Mouse (Mus musculus): ENCODE results near the gene Kcnn1. TPM values are rescaled to one million over a fixed set of nuclear protein-coding genes. Genes with fewer than 3 reads are reported as not detected.

Kcnn1 gene
- polyA plus RNA-seq, 1 experiment from 2014 or later: 9.0 TPM

GRCm38 (mm10) chr8:70838654-70839407 is 24.2 kb downstream of the Kcnn1 start:
- peak; percentile 78 for DNase-seq (ENCODE audit: low spot score)

GRCm38 (mm10) chr8:70836666-70837065 is 26.4 kb downstream of the Kcnn1 start:
- 88% methylated on average over 12 of the region's 12 CpGs for WGBS

More at GRCm38 (mm10) chr8:70838654-70839407, 24.2 kb downstream of the Kcnn1 start:
- peak overlapping the region; percentile 87 for H3K4me2 ChIP-seq (ENCODE audit: low read depth, low read length, severe bottlenecking)
- no peaks in the 10 kb centered on the region for H3K27me3 ChIP-seq (ENCODE audit: control insufficient read depth, insufficient read depth, low read length)
- H3K9ac ChIP-seq (ENCODE audit: low read length): peak overlapping the region; percentile 78
- WGBS: 3% methylated on average over 66 of the region's 66 CpGs
- peak overlapping the region; percentile 66 for H3K27ac ChIP-seq (ENCODE audit: low read depth, low read length)
- H3K4me1 ChIP-seq (replicated peaks; ENCODE audit: control insufficient read depth, insufficient read depth, low read length): peaks cover 5% of the 10 kb centered on the region; the same call in 1 of the 2 replicates
- H3K36me3 ChIP-seq (ENCODE audit: control insufficient read depth, insufficient read depth, low read length): no peaks in the 10 kb centered on the region
- H3K9me3 ChIP-seq (ENCODE audit: control insufficient read depth, low read length): no peaks in the 10 kb centered on the region
- ATAC-seq (replicated peaks; ENCODE audit: low FRiP score): peak; percentile 34
- H3K4me3 ChIP-seq (ENCODE audit: low read depth, low read length): peak overlapping the region; percentile 68

DNA sequence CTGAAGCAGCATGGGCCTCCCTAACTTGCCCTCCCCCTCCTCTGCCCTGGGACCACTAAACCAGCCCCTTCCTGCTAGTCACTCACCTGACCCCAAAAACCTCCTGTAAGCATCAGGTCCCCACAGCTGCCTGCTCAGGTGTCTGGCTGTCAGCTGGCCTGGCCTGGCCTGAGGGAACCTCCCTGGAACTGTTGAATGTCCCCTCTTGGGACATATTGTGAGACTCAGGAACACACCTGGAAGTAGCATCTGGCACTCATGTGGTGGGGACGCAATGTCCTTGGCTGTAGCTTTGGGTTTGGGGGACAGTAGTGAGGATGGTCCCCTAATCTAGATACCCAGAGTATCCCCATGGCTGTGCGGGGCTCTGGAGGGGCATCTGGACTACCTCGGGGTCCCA is 29.0 kb downstream of the Kcnn1 start:
- no peak for DNase-seq (ENCODE audit: low spot score)
- no peak overlapping the region for H3K9ac ChIP-seq (ENCODE audit: low read length)
- H3K27ac ChIP-seq (ENCODE audit: low read depth, low read length): no peak overlapping the region
- no peak overlapping the region for H3K4me2 ChIP-seq (ENCODE audit: low read depth, low read length, severe bottlenecking)
- H3K36me3 ChIP-seq (ENCODE audit: control insufficient read depth, insufficient read depth, low read length): no peaks in the 10 kb centered on the region
- ATAC-seq (replicated peaks; ENCODE audit: low FRiP score): no peak
- no peaks in the 10 kb centered on the region for H3K9me3 ChIP-seq (ENCODE audit: control insufficient read depth, low read length)
- no peak overlapping the region for H3K4me3 ChIP-seq (ENCODE audit: low read depth, low read length)
- WGBS: 95% methylated on average over 3 of the region's 3 CpGs
- no peaks in the 10 kb centered on the region for H3K27me3 ChIP-seq (ENCODE audit: control insufficient read depth, insufficient read depth, low read length)
- peaks cover 3% of the 10 kb centered on the region; the same call in 1 of the 2 replicates for H3K4me1 ChIP-seq (replicated peaks; ENCODE audit: control insufficient read depth, insufficient read depth, low read length)

More at GRCm38 (mm10) chr8:70836666-70837065, 26.4 kb downstream of the Kcnn1 start:
- Histone ChIP-seq H3K4me3 (ENCODE audit: low read depth, low read length) (no peak overlapping the region), H3K27ac (ENCODE audit: low read depth, low read length) (no peak overlapping the region), H3K36me3 (ENCODE audit: control insufficient read depth, insufficient read depth, low read length) (no peaks in the 10 kb centered on the region), H3K4me1 (replicated peaks; ENCODE audit: control insufficient read depth, insufficient read depth, low read length) (peaks cover 5% of the 10 kb centered on the region; the same call in 1 of the 2 replicates), H3K9ac (ENCODE audit: low read length) (no peak overlapping the region), H3K9me3 (ENCODE audit: control insufficient read depth, low read length) (no peaks in the 10 kb centered on the region), H3K4me2 (ENCODE audit: low read depth, low read length, severe bottlenecking) (no peak overlapping the region), H3K27me3 (ENCODE audit: control insufficient read depth, insufficient read depth, low read length) (no peaks in the 10 kb centered on the region)
- ATAC-seq (replicated peaks; ENCODE audit: low FRiP score) (no peak), DNase-seq (ENCODE audit: low spot score) (no peak)

GRCm38 (mm10) chr8:70833520-70833919 is 29.5 kb downstream of the Kcnn1 start:
- Histone ChIP-seq H3K27ac (ENCODE audit: low read depth, low read length) (no peak overlapping the region), H3K4me1 (replicated peaks; ENCODE audit: control insufficient read depth, insufficient read depth, low read length) (peaks cover 2% of the 10 kb centered on the region; the same call in 1 of the 2 replicates), H3K4me3 (ENCODE audit: low read depth, low read length) (no peak overlapping the region), H3K36me3 (ENCODE audit: control insufficient read depth, insufficient read depth, low read length) (no peaks in the 10 kb centered on the region), H3K4me2 (ENCODE audit: low read depth, low read length, severe bottlenecking) (no peak overlapping the region), H3K9me3 (ENCODE audit: control insufficient read depth, low read length) (no peaks in the 10 kb centered on the region), H3K27me3 (ENCODE audit: control insufficient read depth, insufficient read depth, low read length) (no peaks in the 10 kb centered on the region), H3K9ac (ENCODE audit: low read length) (no peak overlapping the region)
- 51% methylated on average over 15 of the region's 15 CpGs for WGBS
- ATAC-seq (replicated peaks; ENCODE audit: low FRiP score) (no peak), DNase-seq (ENCODE audit: low spot score) (no peak)

DNA sequence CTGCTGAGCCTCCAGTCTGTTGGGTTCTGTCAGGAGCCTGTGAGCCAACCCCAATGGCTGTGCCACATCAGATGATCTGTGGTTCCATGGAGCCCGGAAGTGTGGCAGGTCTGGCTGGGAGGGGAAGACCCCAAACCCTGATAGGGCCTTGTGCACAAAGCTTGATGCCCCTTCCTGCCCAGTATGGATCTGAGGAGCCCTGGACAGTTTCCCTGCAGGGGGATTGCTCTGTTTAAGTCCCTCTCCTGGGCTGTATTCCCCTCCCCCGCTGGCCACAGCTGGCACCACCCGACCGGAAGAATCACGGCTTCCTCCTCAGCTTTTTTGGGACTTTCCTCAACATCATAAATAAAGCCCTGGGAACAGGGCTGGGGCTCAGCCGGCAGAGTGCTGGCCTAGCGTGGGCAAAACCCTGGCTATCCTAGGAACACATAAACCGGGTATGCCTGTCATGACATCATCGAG is 30.0 kb downstream of the Kcnn1 start:
- H3K27ac ChIP-seq (ENCODE audit: low read depth, low read length): no peak overlapping the region
- no peak for ATAC-seq (replicated peaks; ENCODE audit: low FRiP score)
- no peak overlapping the region for H3K4me3 ChIP-seq (ENCODE audit: low read depth, low read length)
- H3K36me3 ChIP-seq (ENCODE audit: control insufficient read depth, insufficient read depth, low read length): no peaks in the 10 kb centered on the region
- no peak overlapping the region for H3K4me2 ChIP-seq (ENCODE audit: low read depth, low read length, severe bottlenecking)
- no peaks in the 10 kb centered on the region; the same call in 1 of the 2 replicates for H3K4me1 ChIP-seq (replicated peaks; ENCODE audit: control insufficient read depth, insufficient read depth, low read length)
- no peak overlapping the region for H3K9ac ChIP-seq (ENCODE audit: low read length)
- WGBS: 63% methylated on average over 9 of the region's 9 CpGs
- DNase-seq (ENCODE audit: low spot score): no peak
- H3K9me3 ChIP-seq (ENCODE audit: control insufficient read depth, low read length): no peaks in the 10 kb centered on the region
- H3K27me3 ChIP-seq (ENCODE audit: control insufficient read depth, insufficient read depth, low read length): no peaks in the 10 kb centered on the region

DNA sequence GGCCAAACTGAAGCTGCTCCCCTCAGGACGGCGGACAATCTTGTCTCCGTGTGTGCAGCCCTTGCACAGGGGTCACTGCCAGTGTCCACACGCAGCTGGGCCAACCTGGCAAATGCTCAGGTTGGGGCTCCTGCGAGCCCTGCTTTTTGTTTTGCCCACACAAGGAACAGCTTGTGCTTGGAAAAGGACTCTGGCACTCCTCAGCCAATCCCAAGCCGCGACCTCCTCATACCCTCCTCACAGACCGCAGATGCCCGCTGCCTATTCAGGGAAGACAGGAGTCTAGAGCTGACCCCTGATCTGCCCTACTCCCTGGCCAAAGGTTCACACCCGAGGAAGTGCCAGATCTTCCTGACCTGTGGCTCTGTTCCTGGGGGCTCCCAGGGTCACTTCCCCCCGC is 30.7 kb downstream of the Kcnn1 start:
- Histone ChIP-seq H3K4me2 (ENCODE audit: low read depth, low read length, severe bottlenecking) (no peak overlapping the region), H3K4me1 (replicated peaks; ENCODE audit: control insufficient read depth, insufficient read depth, low read length) (no peaks in the 10 kb centered on the region; the same call in 1 of the 2 replicates), H3K9me3 (ENCODE audit: control insufficient read depth, low read length) (no peaks in the 10 kb centered on the region), H3K27ac (ENCODE audit: low read depth, low read length) (no peak overlapping the region), H3K4me3 (ENCODE audit: low read depth, low read length) (no peak overlapping the region), H3K27me3 (ENCODE audit: control insufficient read depth, insufficient read depth, low read length) (no peaks in the 10 kb centered on the region), H3K9ac (ENCODE audit: low read length) (no peak overlapping the region), H3K36me3 (ENCODE audit: control insufficient read depth, insufficient read depth, low read length) (no peaks in the 10 kb centered on the region)
- ATAC-seq (replicated peaks; ENCODE audit: low FRiP score) (no peak), DNase-seq (ENCODE audit: low spot score) (no peak)
- 66% methylated on average over 11 of the region's 11 CpGs for WGBS

DNA sequence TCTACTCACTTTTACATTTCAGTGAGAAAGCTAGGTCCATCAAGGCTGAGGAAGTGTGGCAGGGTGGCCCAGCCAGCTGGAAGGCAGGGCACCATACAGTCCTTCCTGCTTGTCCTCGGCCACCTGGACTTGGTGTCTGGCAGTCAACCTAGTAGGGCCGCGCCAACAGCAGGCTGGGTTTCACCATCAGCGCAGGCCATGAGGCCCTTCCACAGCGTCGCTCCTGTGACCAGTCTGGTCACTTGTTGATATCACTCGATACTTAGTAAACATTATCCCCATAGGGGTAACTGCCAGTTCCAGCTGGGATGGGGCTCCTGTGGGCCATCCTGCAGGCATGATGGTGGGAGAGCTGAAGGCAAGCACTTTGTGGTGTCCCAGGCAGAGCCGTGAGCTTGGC is 31.5 kb downstream of the Kcnn1 start:
- Histone ChIP-seq H3K4me3 (ENCODE audit: low read depth, low read length) (no peak overlapping the region), H3K27me3 (ENCODE audit: control insufficient read depth, insufficient read depth, low read length) (no peaks in the 10 kb centered on the region), H3K27ac (ENCODE audit: low read depth, low read length) (no peak overlapping the region), H3K4me2 (ENCODE audit: low read depth, low read length, severe bottlenecking) (no peak overlapping the region), H3K4me1 (replicated peaks; ENCODE audit: control insufficient read depth, insufficient read depth, low read length) (no peaks in the 10 kb centered on the region; the same call in 1 of the 2 replicates), H3K9ac (ENCODE audit: low read length) (no peak overlapping the region), H3K36me3 (ENCODE audit: control insufficient read depth, insufficient read depth, low read length) (no peaks in the 10 kb centered on the region), H3K9me3 (ENCODE audit: control insufficient read depth, low read length) (no peaks in the 10 kb centered on the region)
- no peak for ATAC-seq (replicated peaks; ENCODE audit: low FRiP score)
- DNase-seq (ENCODE audit: low spot score): no peak
- 83% methylated on average over 8 of the region's 8 CpGs for WGBS

- DNase-seq (ENCODE audit: low spot score) (no peak), ATAC-seq (replicated peaks; ENCODE audit: low FRiP score) (no peak)
- Histone ChIP-seq H3K9me3 (ENCODE audit: control insufficient read depth, low read length) (no peaks in the 10 kb centered on the region), H3K4me3 (ENCODE audit: low read depth, low read length) (no peak overlapping the region), H3K27me3 (ENCODE audit: control insufficient read depth, insufficient read depth, low read length) (no peaks in the 10 kb centered on the region), H3K4me2 (ENCODE audit: low read depth, low read length, severe bottlenecking) (no peak overlapping the region), H3K36me3 (ENCODE audit: control insufficient read depth, insufficient read depth, low read length) (no peaks in the 10 kb centered on the region), H3K4me1 (replicated peaks; ENCODE audit: control insufficient read depth, insufficient read depth, low read length) (no peaks in the 10 kb centered on the region; the same call in 1 of the 2 replicates), H3K9ac (ENCODE audit: low read length) (no peak overlapping the region), H3K27ac (ENCODE audit: low read depth, low read length) (no peak overlapping the region)
- WGBS: 89% methylated on average over 1 of the region's 1 CpGs
Measured at GRCm38 (mm10) chr8:70827796-70828195, 35.3 kb downstream of the Kcnn1 start.

DNA sequence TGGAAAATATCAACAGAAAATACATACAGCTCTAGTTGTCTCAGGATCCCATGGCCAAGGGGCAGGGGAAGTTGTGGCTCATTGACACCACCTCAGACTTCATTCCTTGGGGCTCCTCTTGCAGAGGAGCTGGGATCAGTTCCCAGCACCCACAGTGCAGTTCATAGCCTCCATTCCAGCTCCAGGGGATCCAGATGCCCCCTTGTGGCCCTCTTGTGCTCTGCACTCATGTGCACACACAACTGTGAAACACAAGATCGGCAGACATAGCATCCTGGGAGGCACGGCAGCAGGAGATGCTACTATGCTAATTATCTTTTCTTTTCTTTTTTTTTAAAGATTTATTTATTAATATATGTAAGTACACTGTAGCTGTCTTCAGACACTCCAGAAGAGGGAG is 36.0 kb downstream of the Kcnn1 start:
- no peaks in the 10 kb centered on the region for H3K9me3 ChIP-seq (ENCODE audit: control insufficient read depth, low read length)
- DNase-seq (ENCODE audit: low spot score) (no peak), ATAC-seq (replicated peaks; ENCODE audit: low FRiP score) (no peak)
- no peak overlapping the region for H3K27ac ChIP-seq (ENCODE audit: low read depth, low read length)
- no peaks in the 10 kb centered on the region; the same call in 1 of the 2 replicates for H3K4me1 ChIP-seq (replicated peaks; ENCODE audit: control insufficient read depth, insufficient read depth, low read length)
- no peak overlapping the region for H3K4me2 ChIP-seq (ENCODE audit: low read depth, low read length, severe bottlenecking)
- 97% methylated on average over 2 of the region's 2 CpGs for WGBS
- no peaks in the 10 kb centered on the region for H3K27me3 ChIP-seq (ENCODE audit: control insufficient read depth, insufficient read depth, low read length)
- no peak overlapping the region for H3K4me3 ChIP-seq (ENCODE audit: low read depth, low read length)
- H3K9ac ChIP-seq (ENCODE audit: low read length): no peak overlapping the region
- no peaks in the 10 kb centered on the region for H3K36me3 ChIP-seq (ENCODE audit: control insufficient read depth, insufficient read depth, low read length)

Data from forebrain, embryonic 11.5 days (tissue).